Comparison of ENCODE assay signal across 19 mouse cellular contexts in genomic region chr13:75750785-75751184, GRCm38 (mm10).
"Had no signal": no experiment of that assay in that cellular context is flagged by ENCODE, and none has a peak within 500 bp of the region (broad histone marks: within the 10 kb centered on the region; RNA-seq: fewer than 3 reads in every experiment).

No protein-coding gene starts in this region.

- H3K36me3 ChIP-seq: midbrain, embryonic 10.5 days; midbrain, embryonic 12.5 days; neural tube, embryonic 13.5 days; neural tube, embryonic 15.5 days had no signal

- DNase-seq: lung, adult 18-20 months; lung, embryonic 14.5 days; lung, postnatal 10 days; lung, postnatal 4 days; midbrain, embryonic 14.5 days; retina, postnatal 1 day; right cerebral cortex, adult 18-20 months; right cerebral cortex, postnatal 25 days; right cerebral cortex, postnatal 4 days; spleen, adult 18-20 months; thymus, adult 18-20 months; thymus, postnatal 14 days; thymus, postnatal 36 days had no signal

- H3K27ac ChIP-seq: midbrain, embryonic 10.5 days; midbrain, embryonic 12.5 days; neural tube, embryonic 13.5 days; neural tube, embryonic 15.5 days had no signal

- ATAC-seq: midbrain, embryonic 16.5 days had no signal

- H3K9ac ChIP-seq: lung, embryonic 14.5 days; midbrain, embryonic 12.5 days; neural tube, embryonic 13.5 days; neural tube, embryonic 15.5 days had no signal

- H3K4me2 ChIP-seq: lung, embryonic 14.5 days; midbrain, embryonic 12.5 days; neural tube, embryonic 13.5 days; neural tube, embryonic 15.5 days had no signal

- H3K4me3 ChIP-seq: midbrain, embryonic 10.5 days; midbrain, embryonic 12.5 days; myocyte; neural tube, embryonic 13.5 days; neural tube, embryonic 15.5 days had no signal

- H3K9me3 ChIP-seq: midbrain, embryonic 10.5 days; midbrain, embryonic 12.5 days; neural tube, embryonic 13.5 days; neural tube, embryonic 15.5 days had no signal

- H3K27me3 ChIP-seq: midbrain, embryonic 12.5 days; neural tube, embryonic 13.5 days; neural tube, embryonic 15.5 days had no signal

- H3K4me1 ChIP-seq: midbrain, embryonic 10.5 days; midbrain, embryonic 12.5 days had no signal
